25 mouse cellular contexts compared by ENCODE assay signal in genomic region chr7:103844525-103845325, GRCm38 (mm10). TPM values are rescaled to one million over a fixed set of nuclear protein-coding genes. Genes with fewer than 3 reads are reported as not detected.
DNase-seq lines count a peak whose midpoint lies in the region; ATAC-seq and TF ChIP-seq lines count a peak whose summit lies in the region.
"Had no signal": no experiment of that assay in that cellular context is flagged by ENCODE, and none has a peak within 500 bp of the region (broad histone marks: within the 10 kb centered on the region; RNA-seq: fewer than 3 reads in every experiment).

No protein-coding gene starts in this region.

- H3K9ac ChIP-seq in heart, embryonic 12.5 days: no peak overlapping the region
- peak overlapping the region; percentile 45 for H3K9ac ChIP-seq in liver, embryonic 13.5 days
- H3K9ac ChIP-seq in liver, postnatal 0 days (replicated peaks): no peak overlapping the region
- H3K9ac ChIP-seq: embryonic facial prominence, embryonic 12.5 days; hindbrain, embryonic 14.5 days; intestine, embryonic 15.5 days had no signal

- 25% methylated on average over 2 of the region's 2 CpGs for WGBS in heart, embryonic 12.5 days
- 29% methylated on average over 2 of the region's 2 CpGs for WGBS in liver, embryonic 13.5 days (ENCODE audit: insufficient replicate concordance)
- WGBS in liver, postnatal 0 days (ENCODE audit: insufficient replicate concordance): 23% methylated on average over 2 of the region's 2 CpGs

- no peak for TF ChIP-seq CTCF in liver, postnatal 0 days (IDR thresholded peaks at IDR 0.05; ENCODE audit: low read depth)

- H3K36me3 ChIP-seq in heart, embryonic 12.5 days: no peaks in the 10 kb centered on the region
- H3K36me3 ChIP-seq in erythroblast, embryonic 14.5 days (ENCODE audit: control insufficient read depth): peaks cover 2% of the 10 kb centered on the region; the same call in 1 of the 2 replicates
- H3K36me3 ChIP-seq in liver, embryonic 13.5 days: no peaks in the 10 kb centered on the region
- H3K36me3 ChIP-seq in liver, postnatal 0 days (replicated peaks; ENCODE audit: insufficient read depth, low read length): no peaks in the 10 kb centered on the region
- H3K36me3 ChIP-seq: embryonic facial prominence, embryonic 12.5 days; forebrain, embryonic 10.5 days; intestine, embryonic 15.5 days had no signal

- TF ChIP-seq EP300 in liver, postnatal 0 days (IDR thresholded peaks at IDR 0.05; ENCODE audit: low read depth): no peak

- DNase-seq in heart, adult 18-20 months: no peak
- peak; percentile 52 for DNase-seq in liver, embryonic 13.5 days
- no peak for DNase-seq in liver, postnatal 0 days
- DNase-seq in yolk sac, embryonic 10.5 days (ENCODE audit: low spot score): no peak
- DNase-seq in MN1 (ENCODE audit: low spot score): no peak
- DNase-seq: adrenal gland, postnatal 10 days; cerebellum, adult 11-12 months; cerebellum, adult 9-10 months; cerebellum, postnatal 25 days; gastrocnemius, postnatal 36 days; heart, adult 11 months; heart, postnatal 10 days had no signal

- H3K4me3 ChIP-seq in heart, embryonic 12.5 days: no peak overlapping the region
- H3K4me3 ChIP-seq in erythroblast, embryonic 14.5 days (replicated peaks): peak overlapping the region; percentile 6
- H3K4me3 ChIP-seq in liver, embryonic 13.5 days (replicated peaks): no peak overlapping the region
- no peak overlapping the region for H3K4me3 ChIP-seq in liver, postnatal 0 days (ENCODE audit: low read depth, low read length)
- H3K4me3 ChIP-seq: embryonic facial prominence, embryonic 12.5 days; forebrain, embryonic 10.5 days; intestine, embryonic 15.5 days had no signal

- no peak overlapping the region for H3K27ac ChIP-seq in heart, embryonic 12.5 days (ENCODE audit: poor library complexity, severe bottlenecking)
- H3K27ac ChIP-seq in liver, embryonic 13.5 days: peak overlapping the region; percentile 84
- no peak overlapping the region for H3K27ac ChIP-seq in liver, postnatal 0 days (ENCODE audit: low read depth)
- H3K27ac ChIP-seq: embryonic facial prominence, embryonic 12.5 days; forebrain, embryonic 10.5 days; hindbrain, embryonic 14.5 days; intestine, embryonic 15.5 days had no signal

- peak; percentile 17; the same call in 1 of the 2 replicates for ATAC-seq in heart, embryonic 12.5 days (ENCODE audit: insufficient number of reproducible peaks, low FRiP score)
- peak; percentile 84 for ATAC-seq in liver, embryonic 13.5 days (ENCODE audit: low read depth)
- ATAC-seq in liver, postnatal 0 days: 0 out of 2 replicates have a peak, but pooled peaks have one; percentile 17
- ATAC-seq in monocyte, adult 5-6 weeks (replicated peaks; ENCODE audit: insufficient number of reproducible peaks, low FRiP score, low TSS enrichment, poor library complexity, severe bottlenecking): no peak
- ATAC-seq: forebrain, embryonic 14.5 days; intestine, embryonic 15.5 days had no signal

- H3K4me1 ChIP-seq in heart, embryonic 12.5 days (replicated peaks): no peaks in the 10 kb centered on the region
- peaks cover 75% of the 10 kb centered on the region for H3K4me1 ChIP-seq in erythroblast, embryonic 14.5 days (ENCODE audit: control insufficient read depth)
- H3K4me1 ChIP-seq in liver, embryonic 13.5 days (replicated peaks): peaks cover 67% of the 10 kb centered on the region
- no peaks in the 10 kb centered on the region for H3K4me1 ChIP-seq in liver, postnatal 0 days (ENCODE audit: insufficient read depth)
- H3K4me1 ChIP-seq: embryonic facial prominence, embryonic 12.5 days; forebrain, embryonic 10.5 days; intestine, embryonic 15.5 days had no signal

- H3K27me3 ChIP-seq in heart, embryonic 12.5 days (replicated peaks): no peaks in the 10 kb centered on the region
- no peaks in the 10 kb centered on the region for H3K27me3 ChIP-seq in erythroblast, embryonic 14.5 days (ENCODE audit: control insufficient read depth)
- no peaks in the 10 kb centered on the region for H3K27me3 ChIP-seq in liver, embryonic 13.5 days
- no peaks in the 10 kb centered on the region for H3K27me3 ChIP-seq in liver, postnatal 0 days (ENCODE audit: insufficient read depth, low read length)
- H3K27me3 ChIP-seq: embryonic facial prominence, embryonic 12.5 days; intestine, embryonic 15.5 days had no signal

- no peaks in the 10 kb centered on the region for H3K9me3 ChIP-seq in heart, embryonic 12.5 days (replicated peaks)
- no peaks in the 10 kb centered on the region for H3K9me3 ChIP-seq in erythroblast, embryonic 14.5 days (ENCODE audit: control insufficient read depth, low read length)
- no peaks in the 10 kb centered on the region for H3K9me3 ChIP-seq in liver, embryonic 13.5 days (replicated peaks)
- no peaks in the 10 kb centered on the region for H3K9me3 ChIP-seq in liver, postnatal 0 days (ENCODE audit: low read length)
- H3K9me3 ChIP-seq: embryonic facial prominence, embryonic 12.5 days; forebrain, embryonic 10.5 days; intestine, embryonic 15.5 days had no signal

- H3K4me2 ChIP-seq in heart, embryonic 12.5 days: no peak overlapping the region; the same call in 1 of the 2 replicates
- H3K4me2 ChIP-seq in liver, embryonic 13.5 days: peak overlapping the region; percentile 27
- H3K4me2 ChIP-seq in liver, postnatal 0 days (ENCODE audit: low read depth, low read length): no peak overlapping the region
- H3K4me2 ChIP-seq: embryonic facial prominence, embryonic 12.5 days; hindbrain, embryonic 14.5 days; intestine, embryonic 15.5 days had no signal

RNA-seq across cellular contexts. Expression of gene Hbb-bh1, which starts 1.8 kb away (rescaled TPM):
- polyA plus RNA-seq in heart, embryonic 12.5 days (2016; fragmentation: Nextera tagmentation; extraction: Ambion mirVana): 2,015 and 2,280 TPM in 2 replicates
- total RNA-seq in heart, adult 18-20 months (2021): not detected
- polyA plus RNA-seq in erythroblast, embryonic 14.5 days (2012): 4.0 and 4.3 TPM in 2 replicates
- 367 and 436 TPM in 2 replicates for polyA plus RNA-seq in liver, embryonic 13.5 days (2015; fragmentation: Nextera tagmentation; extraction: Ambion mirVana)
- 1.8 and 2.5 TPM in 2 replicates for polyA plus RNA-seq in liver, postnatal 0 days (2015; fragmentation: Nextera tagmentation; extraction: Ambion mirVana)
- not detected in 3 replicates for total RNA-seq in monocyte, adult 5-6 weeks (2017)
- total RNA-seq: adrenal gland, postnatal 10 days; gastrocnemius, adult 8-10 months; gastrocnemius, postnatal 36 days; heart, postnatal 10 days; hematopoietic stem cell, adult 5-6 weeks had no signal
- polyA plus RNA-seq: C2C12; cortical plate, adult 2 months had no signal

RNA-seq across cellular contexts. Expression of gene Hbb-bh2, which starts 4.4 kb away (rescaled TPM):
- 0.50 and 0.56 TPM in 2 replicates for polyA plus RNA-seq in heart, embryonic 12.5 days (2016; fragmentation: Nextera tagmentation; extraction: Ambion mirVana)
- not detected for total RNA-seq in heart, adult 18-20 months (2021)
- 0.10 TPM in 1 of 2 replicates, not detected in the other for polyA plus RNA-seq in erythroblast, embryonic 14.5 days (2012)
- 0.32 and 0.36 TPM in 2 replicates for polyA plus RNA-seq in liver, embryonic 13.5 days (2015; fragmentation: Nextera tagmentation; extraction: Ambion mirVana)
- polyA plus RNA-seq in liver, postnatal 0 days (2015; fragmentation: Nextera tagmentation; extraction: Ambion mirVana): not detected in 2 replicates
- total RNA-seq in monocyte, adult 5-6 weeks (2017): not detected in 3 replicates
- total RNA-seq: adrenal gland, postnatal 10 days; gastrocnemius, adult 8-10 months; gastrocnemius, postnatal 36 days; heart, postnatal 10 days; hematopoietic stem cell, adult 5-6 weeks had no signal
- polyA plus RNA-seq: C2C12; cortical plate, adult 2 months; forebrain, embryonic 14.5 days; heart, embryonic 14.5 days; hindbrain, embryonic 14.5 days; intestine, embryonic 15.5 days had no signal

RNA-seq across cellular contexts. Expression of gene Hbb-y, which starts 8.3 kb away (rescaled TPM):
- 31,254 and 35,001 TPM in 2 replicates for polyA plus RNA-seq in heart, embryonic 12.5 days (2016; fragmentation: Nextera tagmentation; extraction: Ambion mirVana)
- total RNA-seq in heart, adult 18-20 months (2021): not detected
- polyA plus RNA-seq in erythroblast, embryonic 14.5 days (2012): 85.0 and 543 TPM in 2 replicates
- 3,309 and 4,306 TPM in 2 replicates for polyA plus RNA-seq in liver, embryonic 13.5 days (2015; fragmentation: Nextera tagmentation; extraction: Ambion mirVana)
- polyA plus RNA-seq in liver, postnatal 0 days (2015; fragmentation: Nextera tagmentation; extraction: Ambion mirVana): 5.5 and 5.6 TPM in 2 replicates
- not detected in 3 replicates for total RNA-seq in monocyte, adult 5-6 weeks (2017)
- total RNA-seq: adrenal gland, postnatal 10 days; gastrocnemius, adult 8-10 months; gastrocnemius, postnatal 36 days; heart, postnatal 10 days; hematopoietic stem cell, adult 5-6 weeks had no signal
- polyA plus RNA-seq: C2C12 had no signal

RNA-seq across cellular contexts. Expression of gene Hbb-bs, which starts 16.8 kb away (rescaled TPM):
- 2,689 and 3,022 TPM in 2 replicates for polyA plus RNA-seq in heart, embryonic 12.5 days (2016; fragmentation: Nextera tagmentation; extraction: Ambion mirVana)
- total RNA-seq in heart, adult 18-20 months (2021): over 10,000 TPM; 10,167 to 10,648 TPM
- 263,491 and 269,873 TPM in 2 replicates for polyA plus RNA-seq in erythroblast, embryonic 14.5 days (2012)
- 91,050 and 104,119 TPM in 2 replicates for polyA plus RNA-seq in liver, embryonic 13.5 days (2015; fragmentation: Nextera tagmentation; extraction: Ambion mirVana)
- polyA plus RNA-seq in liver, postnatal 0 days (2015; fragmentation: Nextera tagmentation; extraction: Ambion mirVana): 51,353 and 55,260 TPM in 2 replicates
- 710 to 7,610 TPM (median 7,195 TPM) in 3 replicates for total RNA-seq in monocyte, adult 5-6 weeks (2017)
- polyA plus RNA-seq: C2C12 had no signal

RNA-seq across cellular contexts. Expression of gene Hbb-bt, which starts 30.9 kb away (rescaled TPM):
- 3,072 and 3,403 TPM in 2 replicates for polyA plus RNA-seq in heart, embryonic 12.5 days (2016; fragmentation: Nextera tagmentation; extraction: Ambion mirVana)
- total RNA-seq in heart, adult 18-20 months (2021): 1,000 to 10,000 TPM; 1,004 to 1,120 TPM
- 22,007 and 54,805 TPM in 2 replicates for polyA plus RNA-seq in erythroblast, embryonic 14.5 days (2012)
- polyA plus RNA-seq in liver, embryonic 13.5 days (2015; fragmentation: Nextera tagmentation; extraction: Ambion mirVana): 49,070 and 53,102 TPM in 2 replicates
- 16,738 and 17,184 TPM in 2 replicates for polyA plus RNA-seq in liver, postnatal 0 days (2015; fragmentation: Nextera tagmentation; extraction: Ambion mirVana)
- 142 to 1,259 TPM (median 1,026 TPM) in 3 replicates for total RNA-seq in monocyte, adult 5-6 weeks (2017)
- polyA plus RNA-seq: C2C12 had no signal

Comparison
In these comparisons a context has a peak if more than half of its experiments do, and no peak if none do; other contexts are left out.
1. RNA of gene Hbb-bh1, which starts 1.8 kb away (polyA plus RNA-seq): 2,015 to 2,280 TPM in heart, embryonic 12.5 days and 367 to 436 TPM in liver, embryonic 13.5 days; 4.0 to 4.3 TPM in erythroblast, embryonic 14.5 days and 1.8 to 2.5 TPM in liver, postnatal 0 days; every median in the first group is over 10 times any median in the second.